Mouse (Mus musculus): ENCODE results near the gene Olfr370. TPM values are rescaled to one million over a fixed set of nuclear protein-coding genes. Genes with fewer than 3 reads are reported as not detected.

Olfr370 gene
- total and polyA plus RNA-seq, 3 experiments: not detected

GRCm38 (mm10) chr8:83594167-83595049 is 58.8 kb downstream of the Olfr370 start (continued):
- no peak for TF ChIP-seq BHLHE40 (IDR thresholded peaks at IDR 0.05; ENCODE audit: low read depth, low read length)
- TF ChIP-seq MEF2A (IDR thresholded peaks at IDR 0.05; ENCODE audit: borderline replicate concordance, low read depth, low read length): peak; percentile 9; the same call in 1 of the 2 replicates
- 0 out of 2 replicates have a peak, but pooled peaks have one; percentile 74 for TF ChIP-seq E2F4 (IDR thresholded peaks at IDR 0.05; ENCODE audit: insufficient replicate concordance, low read depth, low read length)
- TF ChIP-seq TCF12 (IDR thresholded peaks at IDR 0.05; ENCODE audit: low read depth, low read length): peak; percentile 79
- 0 out of 2 replicates have a peak, but pooled peaks have one; percentile 36 for TF ChIP-seq ELF1 (IDR thresholded peaks at IDR 0.05; ENCODE audit: low read depth, low read length)
- TF ChIP-seq KAT2A (IDR thresholded peaks at IDR 0.05; ENCODE audit: insufficient replicate concordance, low read length): 0 out of 2 replicates have a peak, but pooled peaks have one; percentile 25
- TF ChIP-seq SMC3 (IDR thresholded peaks at IDR 0.05; ENCODE audit: low read depth, low read length): no peak
- no peak for TF ChIP-seq JUND (conservative IDR thresholded peaks at IDR 0.05; ENCODE audit: low read depth, low read length)
- TF ChIP-seq CHD1 (IDR thresholded peaks at IDR 0.05; ENCODE audit: low read depth, low read length): no peak
- peak; percentile 94 for TF ChIP-seq POLR2A (IDR thresholded peaks at IDR 0.05; ENCODE audit: low read depth, low read length)
- TF ChIP-seq ZKSCAN1 (IDR thresholded peaks at IDR 0.05; ENCODE audit: borderline replicate concordance, low read depth, low read length): no peak

Other genes with a start within 250 kb of the Olfr370 start
- gene Ucp1, start 245.4 kb upstream of the Olfr370 start, total RNA-seq (2012; rRNA removed): not detected in 2 replicates
- gene Ucp1, start 245.4 kb upstream of the Olfr370 start, total RNA-seq (2014; rRNA removed): not detected in 2 replicates
- gene Ucp1, start 245.4 kb upstream of the Olfr370 start, polyA plus RNA-seq (2012; ENCODE audit: insufficient read length, low read depth): not detected in 2 replicates
- 6.0 and 7.7 TPM in 2 replicates for gene Elmod2, start 203.3 kb upstream of the Olfr370 start, total RNA-seq (2012; rRNA removed)
- gene Elmod2, start 203.3 kb upstream of the Olfr370 start, total RNA-seq (2014; rRNA removed): 9.8 and 10.8 TPM in 2 replicates
- 6.6 and 7.4 TPM in 2 replicates for gene Elmod2, start 203.3 kb upstream of the Olfr370 start, polyA plus RNA-seq (2012; ENCODE audit: insufficient read length, low read depth)
- not detected in 2 replicates for gene Mgat4d, start 187.3 kb upstream of the Olfr370 start, total RNA-seq (2012; rRNA removed)
- not detected in 2 replicates for gene Mgat4d, start 187.3 kb upstream of the Olfr370 start, total RNA-seq (2014; rRNA removed)
- 0.17 TPM in 1 of 2 replicates, not detected in the other for gene Mgat4d, start 187.3 kb upstream of the Olfr370 start, polyA plus RNA-seq (2012; ENCODE audit: insufficient read length, low read depth)
- 0.59 TPM in 2 replicates for gene Clgn, start 145.9 kb upstream of the Olfr370 start, total RNA-seq (2012; rRNA removed)
- gene Clgn, start 145.9 kb upstream of the Olfr370 start, total RNA-seq (2014; rRNA removed): 1.2 and 1.3 TPM in 2 replicates
- 1.4 and 1.5 TPM in 2 replicates for gene Clgn, start 145.9 kb upstream of the Olfr370 start, polyA plus RNA-seq (2012; ENCODE audit: insufficient read length, low read depth)
- 28.9 and 37.8 TPM in 2 replicates for gene Scoc, start 77.4 kb upstream of the Olfr370 start, total RNA-seq (2012; rRNA removed)
- gene Scoc, start 77.4 kb upstream of the Olfr370 start, total RNA-seq (2014; rRNA removed): 79.7 and 85.9 TPM in 2 replicates
- gene Scoc, start 77.4 kb upstream of the Olfr370 start, polyA plus RNA-seq (2012; ENCODE audit: insufficient read length, low read depth): 25.4 and 34.5 TPM in 2 replicates
- 316 and 331 TPM in 2 replicates for gene Ndufb7, start 30.9 kb downstream of the Olfr370 start, total RNA-seq (2012; rRNA removed)
- 213 and 223 TPM in 2 replicates for gene Ndufb7, start 30.9 kb downstream of the Olfr370 start, total RNA-seq (2014; rRNA removed)
- 144 and 202 TPM in 2 replicates for gene Ndufb7, start 30.9 kb downstream of the Olfr370 start, polyA plus RNA-seq (2012; ENCODE audit: insufficient read length, low read depth)
- gene Tecr, start 72.2 kb downstream of the Olfr370 start, total RNA-seq (2012; rRNA removed): 130 and 171 TPM in 2 replicates
- 95.9 and 111 TPM in 2 replicates for gene Tecr, start 72.2 kb downstream of the Olfr370 start, total RNA-seq (2014; rRNA removed)
- 199 and 209 TPM in 2 replicates for gene Tecr, start 72.2 kb downstream of the Olfr370 start, polyA plus RNA-seq (2012; ENCODE audit: insufficient read length, low read depth)
- gene Dnajb1, start 72.4 kb downstream of the Olfr370 start, total RNA-seq (2012; rRNA removed): 24.9 and 32.0 TPM in 2 replicates
- 29.5 and 30.7 TPM in 2 replicates for gene Dnajb1, start 72.4 kb downstream of the Olfr370 start, total RNA-seq (2014; rRNA removed)
- 30.5 and 30.9 TPM in 2 replicates for gene Dnajb1, start 72.4 kb downstream of the Olfr370 start, polyA plus RNA-seq (2012; ENCODE audit: insufficient read length, low read depth)
- gene Gipc1, start 116.9 kb downstream of the Olfr370 start, total RNA-seq (2012; rRNA removed): 21.2 and 25.8 TPM in 2 replicates
- gene Gipc1, start 116.9 kb downstream of the Olfr370 start, total RNA-seq (2014; rRNA removed): 21.0 and 24.4 TPM in 2 replicates
- 22.6 and 24.2 TPM in 2 replicates for gene Gipc1, start 116.9 kb downstream of the Olfr370 start, polyA plus RNA-seq (2012; ENCODE audit: insufficient read length, low read depth)
- 3.3 and 4.0 TPM in 2 replicates for gene Ptger1, start 130.9 kb downstream of the Olfr370 start, total RNA-seq (2012; rRNA removed)
- not detected in 2 replicates for gene Ptger1, start 130.9 kb downstream of the Olfr370 start, total RNA-seq (2014; rRNA removed)
- gene Ptger1, start 130.9 kb downstream of the Olfr370 start, polyA plus RNA-seq (2012; ENCODE audit: insufficient read length, low read depth): 2.6 and 7.6 TPM in 2 replicates
- gene Pkn1, start 163.4 kb downstream of the Olfr370 start, total RNA-seq (2012; rRNA removed): 44.6 and 47.8 TPM in 2 replicates
- 28.1 and 33.5 TPM in 2 replicates for gene Pkn1, start 163.4 kb downstream of the Olfr370 start, total RNA-seq (2014; rRNA removed)
- 58.8 and 60.3 TPM in 2 replicates for gene Pkn1, start 163.4 kb downstream of the Olfr370 start, polyA plus RNA-seq (2012; ENCODE audit: insufficient read length, low read depth)
- gene Ddx39, start 179.4 kb downstream of the Olfr370 start, total RNA-seq (2012; rRNA removed): 194 and 278 TPM in 2 replicates
- 339 and 372 TPM in 2 replicates for gene Ddx39, start 179.4 kb downstream of the Olfr370 start, total RNA-seq (2014; rRNA removed)
- gene Ddx39, start 179.4 kb downstream of the Olfr370 start, polyA plus RNA-seq (2012; ENCODE audit: insufficient read length, low read depth): 231 and 232 TPM in 2 replicates
- gene Adgre5, start 205.5 kb downstream of the Olfr370 start, total RNA-seq (2012; rRNA removed): 23.6 and 27.4 TPM in 2 replicates
- 0.54 and 0.66 TPM in 2 replicates for gene Adgre5, start 205.5 kb downstream of the Olfr370 start, total RNA-seq (2014; rRNA removed)
- 3.7 and 5.9 TPM in 2 replicates for gene Adgre5, start 205.5 kb downstream of the Olfr370 start, polyA plus RNA-seq (2012; ENCODE audit: insufficient read length, low read depth)

Measured in CH12.LX (cell line).